Mouse (Mus musculus): ENCODE results near the gene Gm6525.

- no peak for TF ChIP-seq CTCF (IDR thresholded peaks at IDR 0.05; ENCODE audit: control insufficient read depth, insufficient read depth, insufficient replicate concordance, low read depth, low read length)
- TF ChIP-seq POLR2A (IDR thresholded peaks at IDR 0.05; ENCODE audit: control insufficient read depth, low read depth, low read length), result no peak
Measured at GRCm38 (mm10) chr3:84200559-84201420, 26.9 kb downstream of the Gm6525 start.
